Mouse (Mus musculus) forebrain, embryonic 13.5 days (tissue): ENCODE data around the gene Tpi1. TPM values are rescaled to one million over a fixed set of nuclear protein-coding genes. Genes with fewer than 3 reads are reported as not detected.

ENCODE experiments used
- ATAC-seq: fragments of 200-750 bp; cut with Nextera tagmentation; 2 replicates; pipeline ENCODE4 v1.8.0; 2017
- H3K27ac ChIP-seq: fragments of 300-500 bp; sonication (generic); 2 replicates; pipeline ENCODE4 v1.5.1; 2015; ENCODE audit warnings: inconsistent platforms, mild to moderate bottlenecking, moderate library complexity
- H3K27me3 ChIP-seq: fragments of 300-500 bp; sonication (generic); 2 replicates; pipeline ENCODE4 v1.6.1; 2015; ENCODE audit warnings: mild to moderate bottlenecking, inconsistent platforms
- H3K36me3 ChIP-seq: fragments of 300-500 bp; sonication (generic); 2 replicates; pipeline ENCODE4 v1.6.1; 2015; ENCODE audit warnings: mild to moderate bottlenecking, inconsistent platforms; ENCODE audit not compliant: poor library complexity, severe bottlenecking
- H3K4me1 ChIP-seq: fragments of 300-500 bp; sonication (generic); 2 replicates; pipeline ENCODE4 v1.6.1; 2015; ENCODE audit warnings: inconsistent platforms
- H3K4me2 ChIP-seq: fragments of 300-500 bp; sonication (generic); 2 replicates; pipeline ENCODE4 v1.6.1; 2015; ENCODE audit warnings: inconsistent platforms, mild to moderate bottlenecking, moderate library complexity
- H3K4me3 ChIP-seq: fragments of 300-500 bp; sonication (generic); 2 replicates; pipeline ENCODE4 v1.5.1; 2015; ENCODE audit warnings: mild to moderate bottlenecking, inconsistent platforms
- H3K9ac ChIP-seq: fragments of 300-500 bp; sonication (generic); 2 replicates; pipeline ENCODE4 v1.6.1; 2015; ENCODE audit warnings: mild to moderate bottlenecking, inconsistent platforms
- H3K9me3 ChIP-seq: fragments of 300-500 bp; sonication (generic); replicated peaks from 2 replicates; pipeline ENCODE4 v1.6.1; 2016; ENCODE audit warnings: inconsistent platforms
- WGBS: fragments of 180-500 bp; shearing (Covaris S2); methylation state at CpG from one replicate; pipeline ENCODE4 v1.1.7; 2015; 5-methylcytosine and 5-hydroxymethylcytosine counted together
- polyA plus RNA-seq: library from polyadenylated mRNA; unstranded; fragments of >200 nt; fragmentation: Nextera tagmentation; extraction: Ambion mirVana; gene quantifications from 2 replicates; pipeline ENCODE4 v1.2.1, GENCODE M21; 2015

Gene Tpi1
- polyA plus RNA-seq, 1 experiment from 2014 or later, result 467 TPM

GRCm38 (mm10) chr6:124829799-124830700, 16.0 kb upstream of the Tpi1 start:
- peak overlapping the region; percentile 80 for H3K4me2 ChIP-seq
- under 1% methylated on average over 38 of the region's 38 CpGs for WGBS
- H3K4me3 ChIP-seq, result peak overlapping the region; percentile 56
- H3K9ac ChIP-seq, result peak overlapping the region; percentile 84
- peaks cover 51% of the 10 kb centered on the region for H3K4me1 ChIP-seq
- H3K27ac ChIP-seq, result peak overlapping the region; percentile 89
- H3K36me3 ChIP-seq, result peaks cover 51% of the 10 kb centered on the region
- peak; percentile 88 for ATAC-seq
- H3K9me3 ChIP-seq, result no peaks in the 10 kb centered on the region
- no peaks in the 10 kb centered on the region for H3K27me3 ChIP-seq

GRCm38 (mm10) chr6:124828868-124829798, 15.0 kb upstream of the Tpi1 start, which contains the start of the genes Usp5 and Cdca3:
Gene Usp5 (minus strand): TSS chr6:124829484.
Gene Cdca3 (plus strand): TSS chr6:124829547.
- Histone ChIP-seq H3K36me3 (peaks cover 52% of the 10 kb centered on the region), H3K9me3 (no peaks in the 10 kb centered on the region), H3K4me1 (peaks cover 51% of the 10 kb centered on the region), H3K4me2 (peak within 1 kb of the TSS; percentile 83), H3K4me3 (peak within 1 kb of the TSS; percentile 56), H3K27ac (peak within 1 kb of the TSS; percentile 89), H3K9ac (peak within 1 kb of the TSS; percentile 84), H3K27me3 (no peaks in the 10 kb centered on the region)
- under 1% methylated on average over 55 of the region's 55 CpGs for WGBS
- ATAC-seq, result peak; percentile 95

GRCm38 (mm10) chr6:124828101-124828592, 14.1 kb upstream of the Tpi1 start:
- H3K4me3 ChIP-seq, result peak overlapping the region; percentile 56
- 26% methylated on average over 10 of the region's 10 CpGs for WGBS

GRCm38 (mm10) chr6:124822049-124822448, 8.0 kb upstream of the Tpi1 start:
- H3K9ac ChIP-seq, result no peak overlapping the region
- peaks cover 96% of the 10 kb centered on the region for H3K36me3 ChIP-seq
- H3K4me1 ChIP-seq, result peaks cover 3% of the 10 kb centered on the region; the same call in 1 of the 2 replicates
- H3K4me2 ChIP-seq, result no peak overlapping the region
- no peak overlapping the region for H3K27ac ChIP-seq
- no peaks in the 10 kb centered on the region for H3K9me3 ChIP-seq
- no peaks in the 10 kb centered on the region for H3K27me3 ChIP-seq
- no peak for ATAC-seq
- WGBS, result 96% methylated on average over 4 of the region's 4 CpGs
- no peak overlapping the region for H3K4me3 ChIP-seq

More at GRCm38 (mm10) chr6:124828101-124828592, 14.1 kb upstream of the Tpi1 start:
- H3K9ac ChIP-seq, result peak overlapping the region; percentile 69
- no peaks in the 10 kb centered on the region for H3K27me3 ChIP-seq
- H3K27ac ChIP-seq, result peak overlapping the region; percentile 33
- no peaks in the 10 kb centered on the region for H3K9me3 ChIP-seq
- ATAC-seq, result no peak
- peaks cover 55% of the 10 kb centered on the region for H3K36me3 ChIP-seq
- H3K4me2 ChIP-seq, result peak overlapping the region; percentile 83
- H3K4me1 ChIP-seq, result peaks cover 45% of the 10 kb centered on the region

- ATAC-seq, result no peak
- Histone ChIP-seq H3K4me2 (no peak overlapping the region), H3K36me3 (peaks cover 100% of the 10 kb centered on the region), H3K4me1 (no peaks in the 10 kb centered on the region), H3K27ac (no peak overlapping the region), H3K9me3 (no peaks in the 10 kb centered on the region), H3K27me3 (no peaks in the 10 kb centered on the region), H3K4me3 (no peak overlapping the region), H3K9ac (no peak overlapping the region)
- 95% methylated on average over 5 of the region's 5 CpGs for WGBS
Measured at GRCm38 (mm10) chr6:124820891-124821290, 6.8 kb upstream of the Tpi1 start.

- Histone ChIP-seq H3K9me3 (no peaks in the 10 kb centered on the region), H3K4me1 (peaks cover 18% of the 10 kb centered on the region), H3K36me3 (peaks cover 81% of the 10 kb centered on the region), H3K9ac (no peak overlapping the region), H3K27me3 (no peaks in the 10 kb centered on the region), H3K27ac (no peak overlapping the region), H3K4me3 (no peak overlapping the region), H3K4me2 (no peak overlapping the region)
- 92% methylated on average over 8 of the region's 8 CpGs for WGBS
- ATAC-seq, result no peak
Measured at GRCm38 (mm10) chr6:124817971-124818370, 3.9 kb upstream of the Tpi1 start.

GRCm38 (mm10) chr6:124817563-124817962, 3.5 kb upstream of the Tpi1 start:
- Histone ChIP-seq H3K36me3 (peaks cover 78% of the 10 kb centered on the region), H3K9ac (no peak overlapping the region), H3K27ac (no peak overlapping the region), H3K4me1 (peaks cover 22% of the 10 kb centered on the region), H3K4me3 (no peak overlapping the region), H3K27me3 (no peaks in the 10 kb centered on the region), H3K4me2 (no peak overlapping the region), H3K9me3 (no peaks in the 10 kb centered on the region)
- ATAC-seq, result no peak
- whole genome bisulfite sequencing, result 98% methylated on average over 8 of the region's 8 CpGs

- Histone ChIP-seq H3K27ac (no peak overlapping the region), H3K36me3 (peaks cover 78% of the 10 kb centered on the region), H3K27me3 (no peaks in the 10 kb centered on the region), H3K4me3 (no peak overlapping the region), H3K4me1 (peaks cover 27% of the 10 kb centered on the region), H3K9ac (no peak overlapping the region), H3K9me3 (no peaks in the 10 kb centered on the region), H3K4me2 (no peak overlapping the region)
- 96% methylated on average over 11 of the region's 11 CpGs for WGBS
- ATAC-seq, result no peak
Measured at GRCm38 (mm10) chr6:124817125-124817524, 3.0 kb upstream of the Tpi1 start.

GRCm38 (mm10) chr6:124816611-124817010, 2.5 kb upstream of the Tpi1 start:
- H3K27me3 ChIP-seq, result no peaks in the 10 kb centered on the region
- H3K4me1 ChIP-seq, result peaks cover 29% of the 10 kb centered on the region
- WGBS, result 96% methylated on average over 4 of the region's 4 CpGs
- no peak overlapping the region for H3K4me2 ChIP-seq
- no peak for ATAC-seq
- no peaks in the 10 kb centered on the region for H3K9me3 ChIP-seq
- H3K9ac ChIP-seq, result no peak overlapping the region
- no peak overlapping the region for H3K27ac ChIP-seq
- H3K4me3 ChIP-seq, result no peak overlapping the region
- peaks cover 78% of the 10 kb centered on the region for H3K36me3 ChIP-seq

- WGBS, result 66% methylated on average over 9 of the region's 9 CpGs
- no peak for ATAC-seq
- Histone ChIP-seq H3K9ac (peak overlapping the region; percentile 23), H3K9me3 (no peaks in the 10 kb centered on the region), H3K27ac (no peak overlapping the region; the same call in 1 of the 2 replicates), H3K36me3 (peaks cover 78% of the 10 kb centered on the region), H3K27me3 (no peaks in the 10 kb centered on the region), H3K4me3 (no peak overlapping the region), H3K4me2 (0 out of 2 replicates have a peak overlapping the region, but pooled peaks have one; percentile 80), H3K4me1 (peaks cover 34% of the 10 kb centered on the region)
Measured at GRCm38 (mm10) chr6:124814858-124815774, 1.0 kb upstream of the Tpi1 start.

GRCm38 (mm10) chr6:124814448-124814847, 352 bp upstream of the Tpi1 start:
- H3K4me3 ChIP-seq, result peak overlapping the region; percentile 64
- peak overlapping the region; percentile 85 for H3K27ac ChIP-seq
- no peaks in the 10 kb centered on the region for H3K27me3 ChIP-seq
- H3K4me1 ChIP-seq, result peaks cover 41% of the 10 kb centered on the region
- peak; percentile 22; the same call in 1 of the 2 replicates for ATAC-seq
- H3K9me3 ChIP-seq, result no peaks in the 10 kb centered on the region
- H3K36me3 ChIP-seq, result peaks cover 72% of the 10 kb centered on the region
- WGBS, result 46% methylated on average over 8 of the region's 8 CpGs
- no peak overlapping the region for H3K9ac ChIP-seq
- peak overlapping the region; percentile 80 for H3K4me2 ChIP-seq
